Mouse (Mus musculus) heart, postnatal 0 days (tissue): ENCODE results near the gene Hormad2.

Source experiments
- CTCF ChIP-seq: IDR thresholded peaks from 2 replicates; pipeline ENCODE4 v1.5.1; 2016; ENCODE audit warnings: antibody characterized with exemption, control low read depth, low read depth
- EP300 ChIP-seq: IDR thresholded peaks from 2 replicates; pipeline ENCODE4 v1.6.1; 2016; ENCODE audit warnings: antibody characterized with exemption, low read depth

- no peak for TF ChIP-seq CTCF
- TF ChIP-seq EP300 = no peak
These were observed 35.3 kb upstream of the Hormad2 start for GRCm38 (mm10) chr11:4476184-4476697.
